Mouse (Mus musculus): ENCODE data around the gene Kif18b.

GRCm38 (mm10) chr11:102903654-102904053 lies 21.3 kb downstream of the Kif18b start:
- TF ChIP-seq CTCF (IDR thresholded peaks at IDR 0.05; ENCODE audit: extremely low read depth, insufficient read depth, low read length) (no peak), POLR2A (IDR thresholded peaks at IDR 0.05; ENCODE audit: extremely low read depth, insufficient read depth, low read length) (no peak)

Measured in cortical plate, adult 2 months (tissue).